Mouse (Mus musculus) lung, embryonic 15.5 days (tissue): Measurements from ENCODE around the gene Sphk1. TPM values are rescaled to one million over a fixed set of nuclear protein-coding genes. Genes with fewer than 3 reads are reported as not detected.
"Not testable (repeated sequence)": the region's sequence is repeated elsewhere in the genome, so short reads cannot be mapped to it uniquely, and the experiment has no call there.

Source experiments
- ATAC-seq: fragments of 200-750 bp; cut with Nextera tagmentation; 2 replicates; pipeline ENCODE4 v1.8.0; 2017; ENCODE audit warnings: moderate number of reproducible peaks, borderline replicate concordance; ENCODE audit not compliant: low FRiP score, low TSS enrichment; ENCODE audit errors: extremely low read depth
- H3K27ac ChIP-seq: fragments of 300-500 bp; sonication (generic); 2 replicates; pipeline ENCODE4 v1.5.1; 2015; ENCODE audit warnings: moderate library complexity, mild to moderate bottlenecking, inconsistent platforms
- H3K27me3 ChIP-seq: fragments of 300-500 bp; sonication (generic); 2 replicates; pipeline ENCODE4 v1.6.1; 2015; ENCODE audit warnings: inconsistent platforms
- H3K36me3 ChIP-seq: fragments of 300-500 bp; sonication (generic); 2 replicates; pipeline ENCODE4 v1.6.1; 2015; ENCODE audit warnings: inconsistent platforms
- H3K4me1 ChIP-seq: fragments of 300-500 bp; sonication (generic); 2 replicates; pipeline ENCODE4 v1.6.1; 2015; ENCODE audit warnings: inconsistent platforms
- H3K4me2 ChIP-seq: fragments of 300-500 bp; sonication (generic); 2 replicates; pipeline ENCODE4 v1.6.1; 2015; ENCODE audit warnings: inconsistent platforms, mild to moderate bottlenecking, moderate library complexity
- H3K4me3 ChIP-seq: fragments of 300-500 bp; sonication (generic); 2 replicates; pipeline ENCODE4 v1.5.1; 2015; ENCODE audit warnings: mild to moderate bottlenecking, inconsistent platforms
- H3K9ac ChIP-seq: fragments of 300-500 bp; sonication (generic); 2 replicates; pipeline ENCODE4 v1.6.1; 2015; ENCODE audit warnings: inconsistent platforms
- H3K9me3 ChIP-seq: fragments of 300-500 bp; sonication (generic); 2 replicates; pipeline ENCODE4 v1.6.1; 2016; ENCODE audit warnings: inconsistent platforms
- WGBS: fragments of 180-500 bp; shearing (Covaris S2); methylation state at CpG from one replicate; pipeline ENCODE4 v1.1.7; 2015; 5-methylcytosine and 5-hydroxymethylcytosine counted together
- polyA plus RNA-seq: library from polyadenylated mRNA; unstranded; fragments of >200 nt; fragmentation: Nextera tagmentation; extraction: Ambion mirVana; gene quantifications from 2 replicates; pipeline ENCODE4 v1.2.1, GENCODE M21; 2015

Sphk1 gene
- polyA plus RNA-seq = 6.2 and 6.9 TPM in 2 replicates

DNA sequence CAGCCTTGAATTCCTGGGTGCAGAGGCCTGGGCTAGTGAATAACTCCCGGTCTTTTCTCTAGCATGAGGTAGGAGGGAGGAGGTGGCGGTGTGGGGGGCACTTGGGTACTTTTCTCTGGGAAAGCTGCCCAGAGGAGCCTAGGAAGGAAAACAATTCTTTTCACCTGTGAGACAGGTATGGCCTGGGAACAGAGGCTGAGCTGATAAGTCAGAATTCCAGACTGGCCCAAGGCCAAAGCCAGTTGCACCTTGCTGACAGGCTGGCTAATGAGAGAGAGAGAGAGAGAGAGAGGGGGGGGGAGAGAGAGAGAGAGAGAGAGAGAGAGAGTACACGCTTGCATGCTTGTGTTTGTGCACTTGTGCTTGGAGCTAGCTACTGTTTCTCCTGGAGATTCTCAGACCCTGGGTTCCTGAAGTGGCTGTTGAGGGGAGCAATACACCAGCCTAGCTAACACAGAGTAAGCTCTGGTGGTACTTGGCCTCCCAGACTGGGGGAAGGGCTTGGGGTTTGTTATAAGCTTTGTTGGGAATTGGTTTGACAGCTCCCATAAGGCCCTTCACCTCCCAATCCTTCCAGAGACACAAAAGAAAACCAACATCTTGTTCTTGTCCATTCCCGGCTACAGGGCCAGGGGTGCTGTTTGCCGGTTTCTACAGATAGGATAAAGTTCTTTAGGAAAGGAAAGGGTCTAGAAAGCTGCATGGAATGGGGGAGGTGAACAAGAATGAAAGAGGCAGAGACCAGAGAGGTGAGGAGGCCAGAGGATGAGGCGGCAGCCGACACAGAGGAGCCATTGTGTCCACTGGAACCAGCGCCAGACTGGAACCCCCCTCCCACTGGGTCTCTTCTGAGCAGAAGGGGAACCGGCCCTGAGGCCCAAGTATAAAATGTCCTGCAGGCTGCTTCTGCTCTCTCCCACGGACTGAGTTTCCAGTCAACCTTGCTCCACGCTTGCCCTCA is at the start of gene Sphk1:
Sphk1 (plus strand) TSS at position 739 of the 961 bp plus-strand sequence.
- WGBS = 22% methylated on average over 11 of the region's 11 CpGs
- Histone ChIP-seq H3K36me3 (no peaks in the 10 kb centered on the region), H3K9me3 (no peaks in the 10 kb centered on the region), H3K4me2 (peak within 1 kb of the TSS; percentile 99), H3K9ac (peak within 1 kb of the TSS; percentile 23), H3K4me1 (peaks cover 44% of the 10 kb centered on the region), H3K27ac (peak within 1 kb of the TSS; percentile 81), H3K27me3 (peaks cover 41% of the 10 kb centered on the region), H3K4me3 (peak within 1 kb of the TSS; percentile 53)
- ATAC-seq = peak; percentile 7; the same call in 1 of the 2 replicates

DNA sequence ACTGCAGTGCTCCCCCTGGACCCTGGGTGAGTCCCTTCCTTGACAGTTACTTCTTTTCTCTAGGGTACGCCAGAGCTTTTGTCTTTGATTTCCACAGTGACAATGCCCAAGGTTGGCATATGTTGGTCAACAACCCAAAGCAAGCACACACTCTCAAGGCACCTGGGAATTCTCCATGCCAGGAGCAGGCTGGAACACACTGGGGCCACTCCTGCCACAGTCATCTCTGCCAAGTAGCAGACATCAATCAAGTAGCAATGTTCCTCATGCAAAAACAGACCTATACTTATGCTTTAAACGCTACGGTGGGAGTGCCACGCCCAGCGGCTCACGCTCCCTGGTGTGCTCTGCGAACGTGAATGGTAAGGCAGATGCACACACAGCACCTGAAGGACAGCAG is 49.8 kb upstream of the Sphk1 start:
- no peak overlapping the region for H3K4me3 ChIP-seq
- 93% methylated on average over 8 of the region's 8 CpGs for WGBS
- no peaks in the 10 kb centered on the region for H3K4me1 ChIP-seq
- peaks cover 91% of the 10 kb centered on the region for H3K36me3 ChIP-seq
- no peak for ATAC-seq
- H3K4me2 ChIP-seq = no peak overlapping the region
- no peak overlapping the region for H3K27ac ChIP-seq
- no peaks in the 10 kb centered on the region for H3K27me3 ChIP-seq
- no peak overlapping the region for H3K9ac ChIP-seq
- no peaks in the 10 kb centered on the region for H3K9me3 ChIP-seq

DNA sequence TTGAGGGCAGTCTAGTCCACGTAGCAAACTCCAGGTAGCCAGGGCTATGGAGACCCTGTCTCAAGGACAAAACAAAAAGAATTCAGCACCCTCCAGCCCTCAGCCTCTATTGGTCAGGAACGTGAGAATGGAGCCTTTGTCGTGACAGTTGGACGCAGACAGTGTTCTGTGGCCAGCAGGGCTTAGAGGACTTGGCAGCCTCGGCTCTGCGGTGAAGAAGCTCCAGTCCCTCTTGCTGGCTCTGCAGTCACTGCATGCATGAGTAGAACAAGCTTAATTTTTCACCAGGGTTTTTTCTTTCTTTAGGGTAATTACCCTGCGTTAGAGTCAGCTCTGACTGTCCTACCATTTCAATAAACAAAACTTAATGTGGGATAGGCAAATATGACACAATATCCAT is 48.9 kb upstream of the Sphk1 start:
- no peak for ATAC-seq
- H3K4me2 ChIP-seq = no peak overlapping the region
- H3K9me3 ChIP-seq = no peaks in the 10 kb centered on the region
- H3K4me1 ChIP-seq = no peaks in the 10 kb centered on the region
- H3K27ac ChIP-seq = no peak overlapping the region
- H3K36me3 ChIP-seq = peaks cover 91% of the 10 kb centered on the region
- no peak overlapping the region for H3K9ac ChIP-seq
- H3K4me3 ChIP-seq = no peak overlapping the region
- WGBS = 83% methylated on average over 7 of the region's 7 CpGs
- H3K27me3 ChIP-seq = no peaks in the 10 kb centered on the region

DNA sequence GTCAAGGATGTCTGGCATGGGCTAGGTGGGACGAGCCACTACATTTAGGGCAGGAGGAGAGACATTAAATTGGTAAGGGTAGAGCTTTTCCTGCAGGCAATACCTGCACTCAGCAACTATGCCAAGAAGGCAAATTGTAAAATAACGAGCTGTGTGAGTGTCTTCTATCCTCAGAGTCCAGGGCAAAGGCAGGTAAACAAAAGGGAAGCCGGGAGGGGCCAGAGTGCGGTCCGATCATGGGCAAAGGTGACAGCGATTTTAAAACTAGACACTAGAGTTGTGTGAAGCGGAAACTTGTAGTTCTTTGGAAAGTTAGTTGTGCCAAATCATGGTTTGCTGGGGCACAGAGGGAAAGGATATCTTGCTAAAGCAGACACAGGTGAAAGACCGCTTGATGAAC is 46.5 kb upstream of the Sphk1 start:
- H3K4me2 ChIP-seq = no peak overlapping the region
- H3K27ac ChIP-seq = no peak overlapping the region
- H3K4me1 ChIP-seq = peaks cover 8% of the 10 kb centered on the region
- H3K9ac ChIP-seq = no peak overlapping the region
- H3K4me3 ChIP-seq = no peak overlapping the region
- no peaks in the 10 kb centered on the region for H3K27me3 ChIP-seq
- 83% methylated on average over 8 of the region's 8 CpGs for WGBS
- ATAC-seq = no peak
- H3K36me3 ChIP-seq = peaks cover 82% of the 10 kb centered on the region
- H3K9me3 ChIP-seq = no peaks in the 10 kb centered on the region; the same call in 1 of the 2 replicates

DNA sequence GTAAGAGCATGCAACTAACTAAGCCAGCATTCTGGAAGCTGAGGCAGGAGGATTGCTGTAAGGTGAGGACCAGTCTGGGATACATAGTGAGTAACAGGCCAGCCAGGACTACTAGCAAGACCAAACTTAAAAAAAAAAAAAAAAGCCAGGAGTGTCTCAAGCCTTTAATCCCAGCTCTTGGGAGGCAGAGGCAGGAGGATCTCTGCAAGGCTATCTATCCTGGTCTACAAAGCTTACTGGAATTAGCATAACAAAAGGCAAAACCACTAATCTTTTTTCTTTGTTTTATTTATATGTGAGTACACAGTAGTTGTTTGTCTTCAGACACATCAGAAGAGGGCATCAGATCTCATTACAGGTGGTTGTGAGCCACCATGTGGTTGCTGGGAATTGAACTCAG is 42.5 kb upstream of the Sphk1 start:
- H3K9ac ChIP-seq = no peak overlapping the region
- H3K4me3 ChIP-seq = no peak overlapping the region
- no peak overlapping the region for H3K4me2 ChIP-seq
- H3K27me3 ChIP-seq = no peaks in the 10 kb centered on the region
- H3K4me1 ChIP-seq = peaks cover 13% of the 10 kb centered on the region
- no peaks in the 10 kb centered on the region; the same call in 1 of the 2 replicates for H3K9me3 ChIP-seq
- H3K36me3 ChIP-seq = peaks cover 46% of the 10 kb centered on the region
- no peak overlapping the region for H3K27ac ChIP-seq
- no peak for ATAC-seq

DNA sequence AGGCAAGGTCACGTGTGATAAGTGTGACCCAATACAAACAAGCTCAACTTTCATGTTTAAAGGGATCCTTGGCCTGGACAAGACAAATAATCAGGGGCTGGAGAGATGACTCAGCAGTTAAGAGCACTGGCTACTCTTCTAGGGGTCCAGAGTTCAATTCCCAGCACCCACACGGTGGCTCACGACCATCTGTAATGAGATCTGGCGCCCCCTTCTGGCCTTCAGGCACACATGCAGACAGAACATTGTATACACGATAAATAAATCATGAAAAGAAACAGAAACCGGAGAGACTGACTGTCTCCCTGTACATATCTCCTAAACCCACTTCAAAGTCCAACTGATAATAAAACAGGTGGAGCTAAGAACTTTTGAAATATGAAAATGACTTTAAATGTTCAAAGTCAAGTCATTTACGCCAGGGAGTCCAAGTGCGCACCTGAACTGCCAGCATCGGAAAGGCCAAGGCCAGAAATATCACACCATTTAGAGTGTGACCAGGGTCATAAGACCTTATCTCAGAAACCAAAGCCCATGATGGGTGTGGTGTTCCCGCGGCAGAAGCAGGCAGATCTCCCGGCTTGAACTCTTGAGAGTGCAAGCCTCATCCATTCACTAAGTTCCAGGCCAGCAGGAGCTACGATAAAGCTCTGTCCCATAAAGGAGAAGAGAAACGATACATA is 41.9 kb upstream of the Sphk1 start:
- Histone ChIP-seq H3K9ac (peak overlapping the region; percentile 99), H3K4me2 (peak overlapping the region; percentile 72), H3K36me3 (peaks cover 40% of the 10 kb centered on the region), H3K4me3 (peak overlapping the region; percentile 99), H3K27me3 (no peaks in the 10 kb centered on the region), H3K4me1 (peaks cover 18% of the 10 kb centered on the region), H3K27ac (peak overlapping the region; percentile 95; the same call in 1 of the 2 replicates), H3K9me3 (no peaks in the 10 kb centered on the region; the same call in 1 of the 2 replicates)
- 72% methylated on average over 14 of the region's 14 CpGs for WGBS
- no peak for ATAC-seq

DNA sequence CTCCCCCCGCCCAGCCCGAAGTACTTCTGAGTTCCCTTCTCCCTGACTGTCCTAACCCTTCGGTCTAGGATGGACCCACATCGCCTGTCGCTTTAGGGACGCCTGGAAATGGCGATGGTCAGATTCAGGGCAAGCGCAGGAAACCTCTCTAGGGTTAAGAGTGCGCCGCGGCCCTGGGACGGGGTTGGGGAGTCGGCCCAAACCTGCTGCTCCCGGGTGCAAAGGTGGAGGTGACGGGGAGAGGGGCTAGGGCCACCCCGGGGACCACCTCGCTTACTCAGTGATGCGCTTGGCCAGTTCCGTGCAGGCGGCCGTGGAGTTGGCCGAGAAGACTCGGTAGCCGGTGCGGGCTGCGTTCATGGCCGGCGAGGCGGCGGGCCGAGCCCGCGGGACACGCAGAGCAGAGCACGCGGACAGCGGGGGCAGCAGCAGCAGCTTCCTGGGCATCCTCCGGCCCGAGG is 40.9 kb upstream of the Sphk1 start:
- peak overlapping the region; percentile 99 for H3K4me3 ChIP-seq
- H3K9ac ChIP-seq = peak overlapping the region; percentile 99
- peak; percentile 28 for ATAC-seq
- WGBS = under 1% methylated on average over 39 of the region's 39 CpGs
- H3K27me3 ChIP-seq = no peaks in the 10 kb centered on the region
- peaks cover 33% of the 10 kb centered on the region for H3K36me3 ChIP-seq
- peaks cover 24% of the 10 kb centered on the region for H3K4me1 ChIP-seq
- peak overlapping the region; percentile 72 for H3K4me2 ChIP-seq
- H3K9me3 ChIP-seq = no peaks in the 10 kb centered on the region; the same call in 1 of the 2 replicates
- peak overlapping the region; percentile 95 for H3K27ac ChIP-seq

DNA sequence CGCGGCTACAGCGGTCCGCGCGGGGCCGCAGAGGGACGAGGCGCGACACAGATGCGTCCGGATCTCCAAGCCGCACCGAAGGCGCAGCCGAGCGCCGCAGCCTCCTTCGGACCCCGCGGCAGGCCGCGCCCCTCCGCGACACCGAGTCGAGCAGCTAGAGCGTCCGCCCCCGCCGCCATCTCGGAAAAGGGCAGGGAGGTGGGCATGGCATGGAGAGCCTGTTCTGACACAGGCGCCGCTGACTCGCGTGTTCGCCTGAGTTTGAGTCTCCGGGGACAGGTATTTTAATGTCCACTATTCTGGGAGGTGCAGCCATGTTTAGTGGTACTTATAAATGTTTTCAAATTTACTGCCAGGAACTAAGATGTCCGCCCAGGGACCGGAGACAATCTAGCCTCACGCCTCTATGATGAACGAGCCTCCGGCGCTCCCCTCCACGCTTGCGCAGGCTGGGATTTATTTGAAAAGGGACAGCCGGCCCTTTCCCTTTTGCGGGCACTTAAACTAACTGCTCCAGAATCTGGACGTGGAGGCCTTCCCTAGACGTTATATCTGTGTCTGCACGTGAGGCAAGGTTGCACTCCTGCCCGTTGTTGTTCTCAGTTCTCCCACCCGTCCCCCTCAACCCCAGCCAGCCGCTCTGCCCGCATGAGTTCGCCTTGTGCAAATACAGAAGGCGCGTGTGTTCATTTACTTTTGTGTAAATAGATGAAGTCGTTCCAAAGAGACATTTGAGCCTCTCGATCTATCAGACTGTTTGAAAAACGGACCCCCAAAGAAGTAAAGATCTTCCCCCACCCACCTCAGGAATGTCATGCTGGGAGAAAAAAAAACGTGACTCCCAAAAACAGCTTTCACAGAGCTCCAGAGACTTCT is 40.3 kb upstream of the Sphk1 start:
- peak overlapping the region; percentile 72 for H3K4me2 ChIP-seq
- H3K27ac ChIP-seq = peak overlapping the region; percentile 95
- peak; percentile 87 for ATAC-seq
- H3K9ac ChIP-seq = peak overlapping the region; percentile 99
- no peaks in the 10 kb centered on the region for H3K27me3 ChIP-seq
- WGBS = under 1% methylated on average over 60 of the region's 62 CpGs
- peaks cover 24% of the 10 kb centered on the region for H3K4me1 ChIP-seq
- H3K4me3 ChIP-seq = peak overlapping the region; percentile 99
- no peaks in the 10 kb centered on the region; the same call in 1 of the 2 replicates for H3K9me3 ChIP-seq
- H3K36me3 ChIP-seq = peaks cover 26% of the 10 kb centered on the region

DNA sequence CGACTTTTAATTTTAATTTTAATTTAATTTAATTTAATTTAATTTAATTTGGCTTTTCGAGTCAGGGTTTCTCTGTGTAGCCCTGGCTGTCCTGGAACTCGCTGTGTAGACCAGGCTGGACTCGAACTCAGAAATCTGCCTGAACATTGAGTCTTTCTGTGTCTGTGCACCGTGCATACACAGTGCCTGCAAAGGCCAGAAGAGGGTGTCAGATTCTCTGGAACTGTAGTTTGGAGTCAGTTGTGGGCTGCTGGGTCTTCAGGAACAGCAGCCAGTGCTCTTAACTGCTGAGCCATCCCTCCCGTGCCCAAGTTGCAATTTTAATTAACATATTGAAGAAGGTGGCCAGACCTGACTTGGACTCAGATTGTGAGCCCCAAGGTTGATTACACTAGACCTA is 39.4 kb upstream of the Sphk1 start:
- H3K36me3 ChIP-seq = peaks cover 17% of the 10 kb centered on the region
- no peak for ATAC-seq
- peak overlapping the region; percentile 72; the same call in 1 of the 2 replicates for H3K4me2 ChIP-seq
- H3K27me3 ChIP-seq = no peaks in the 10 kb centered on the region
- WGBS = 65% methylated on average over 6 of the region's 6 CpGs
- no peaks in the 10 kb centered on the region; the same call in 1 of the 2 replicates for H3K9me3 ChIP-seq
- peak overlapping the region; percentile 95 for H3K27ac ChIP-seq
- no peak overlapping the region for H3K9ac ChIP-seq
- H3K4me1 ChIP-seq = peaks cover 24% of the 10 kb centered on the region
- no peak overlapping the region for H3K4me3 ChIP-seq

DNA sequence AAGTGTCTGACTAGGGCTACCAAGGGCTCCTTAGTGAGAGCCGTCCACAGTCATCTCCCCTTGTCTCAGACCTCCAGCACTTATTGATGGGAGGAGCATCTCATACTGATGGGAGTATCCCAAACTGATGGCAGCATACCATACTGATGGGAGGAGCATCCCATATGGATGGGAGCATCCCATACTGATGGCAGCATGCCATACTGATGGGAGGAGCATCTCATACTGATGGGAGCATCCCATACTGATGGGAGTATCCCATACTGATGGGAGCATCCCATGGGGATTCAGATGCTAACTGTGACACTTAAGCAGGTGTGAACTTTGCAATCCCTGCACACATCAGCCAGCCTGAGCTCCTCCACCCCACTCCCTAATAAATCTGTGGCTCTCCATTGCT is 38.2 kb upstream of the Sphk1 start:
- not testable (repeated sequence) for H3K36me3 ChIP-seq, H3K4me2 ChIP-seq, ATAC-seq, H3K27ac ChIP-seq, H3K27me3 ChIP-seq, H3K9ac ChIP-seq, H3K9me3 ChIP-seq, H3K4me3 ChIP-seq
- H3K4me1 ChIP-seq = peaks cover 24% of the 10 kb centered on the region
- WGBS = 78% methylated on average over 1 of the region's 1 CpGs

DNA sequence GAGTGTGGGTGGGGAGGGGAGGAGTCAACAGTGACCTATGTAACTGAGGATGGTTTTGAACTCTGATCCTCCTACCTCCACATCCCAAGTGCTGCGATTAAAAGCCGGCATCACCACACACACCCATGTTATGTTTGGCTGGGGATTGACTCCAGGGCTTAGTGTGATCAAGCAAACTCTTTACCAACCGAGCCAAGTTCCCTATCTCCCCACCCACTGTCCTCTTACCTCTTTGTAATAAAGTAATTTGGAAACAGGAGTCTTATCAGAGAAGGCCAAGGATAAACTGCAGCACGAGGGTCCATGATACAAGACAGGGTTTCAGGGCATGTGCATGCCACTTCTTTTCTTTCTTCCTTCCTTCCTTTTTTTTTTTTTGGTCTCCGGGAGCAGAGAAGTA is 37.5 kb upstream of the Sphk1 start:
- Histone ChIP-seq H3K4me1 (peaks cover 24% of the 10 kb centered on the region), H3K4me2 (no peak overlapping the region), H3K9me3 (no peaks in the 10 kb centered on the region; the same call in 1 of the 2 replicates), H3K27me3 (no peaks in the 10 kb centered on the region), H3K36me3 (no peaks in the 10 kb centered on the region), H3K4me3 (no peak overlapping the region), H3K27ac (0 out of 2 replicates have a peak overlapping the region, but pooled peaks have one; percentile 84), H3K9ac (no peak overlapping the region)
- no peak for ATAC-seq
- WGBS = 69% methylated on average over 5 of the region's 5 CpGs
